15 mouse cellular contexts compared by ENCODE assay signal in genomic region chr1:131438556-131438955, GRCm38 (mm10).
DNase-seq lines count a peak whose midpoint lies in the region; ATAC-seq and TF ChIP-seq lines count a peak whose summit lies in the region.
"Had no signal": no experiment of that assay in that cellular context is flagged by ENCODE, and none has a peak within 500 bp of the region (broad histone marks: within the 10 kb centered on the region; RNA-seq: fewer than 3 reads in every experiment).

No protein-coding gene starts in this region.

- no peak overlapping the region for H3K4me2 ChIP-seq in midbrain, embryonic 13.5 days (replicated peaks)
- H3K4me2 ChIP-seq: forebrain, embryonic 15.5 days; intestine, embryonic 15.5 days; liver, embryonic 13.5 days; midbrain, embryonic 15.5 days had no signal

- no peak for ATAC-seq in midbrain, embryonic 13.5 days
- ATAC-seq: intestine, embryonic 15.5 days; midbrain, embryonic 15.5 days had no signal

- TF ChIP-seq POLR2A in bone marrow macrophage, adult 2 months (IDR thresholded peaks at IDR 0.05; ENCODE audit: borderline replicate concordance, low read depth, low read length), result no peak

- TF ChIP-seq CTCF in bone marrow macrophage, adult 2 months (IDR thresholded peaks at IDR 0.05; ENCODE audit: low read depth, low read length), result no peak

- 92% methylated on average over 11 of the region's 11 CpGs for WGBS in midbrain, embryonic 13.5 days
- WGBS in midbrain, embryonic 10.5 days, result 92% methylated on average over 11 of the region's 11 CpGs

- no peak overlapping the region for H3K4me3 ChIP-seq in midbrain, embryonic 13.5 days (replicated peaks)
- no peak overlapping the region for H3K4me3 ChIP-seq in midbrain, embryonic 10.5 days
- peak overlapping the region; percentile 10; the same call in 1 of the 2 replicates for H3K4me3 ChIP-seq in bone marrow macrophage, adult 2 months (ENCODE audit: insufficient read depth, low read length)
- H3K4me3 ChIP-seq: forebrain, embryonic 15.5 days; intestine, embryonic 15.5 days; liver, embryonic 13.5 days; midbrain, embryonic 15.5 days had no signal

- DNase-seq in heart, adult 11 months, result peak; percentile 91
- no peak for DNase-seq in heart, postnatal 4 days
- DNase-seq in midbrain, embryonic 10.5 days (ENCODE audit: low spot score), result no peak
- peak; percentile 56 for DNase-seq in skeletal muscle tissue, adult 2 months (ENCODE audit: low read depth, low spot score)
- no peak for DNase-seq in frontal cortex, adult 2 months (ENCODE audit: extremely low spot score in 1 of 2, low spot score in 1 of 2)
- DNase-seq: adrenal gland, postnatal 14 days; cerebellum, adult 9-11 months; embryo, embryonic 11 days; liver, embryonic 13.5 days had no signal

- H3K9me3 ChIP-seq in midbrain, embryonic 13.5 days, result no peaks in the 10 kb centered on the region
- no peaks in the 10 kb centered on the region for H3K9me3 ChIP-seq in midbrain, embryonic 10.5 days (replicated peaks)
- H3K9me3 ChIP-seq: forebrain, embryonic 15.5 days; G1E; intestine, embryonic 15.5 days; liver, embryonic 13.5 days; midbrain, embryonic 15.5 days had no signal

- H3K4me1 ChIP-seq in midbrain, embryonic 13.5 days (replicated peaks), result peaks cover 21% of the 10 kb centered on the region
- H3K4me1 ChIP-seq in midbrain, embryonic 10.5 days, result 0 out of 2 replicates have a peak, but pooled peaks cover 3% of the 10 kb centered on the region
- H3K4me1 ChIP-seq in bone marrow macrophage, adult 2 months (ENCODE audit: control insufficient read depth, insufficient read depth, low read length), result peaks cover 59% of the 10 kb centered on the region
- H3K4me1 ChIP-seq: intestine, embryonic 15.5 days had no signal

- peak overlapping the region; percentile 6; the same call in 1 of the 2 replicates for H3K27ac ChIP-seq in midbrain, embryonic 13.5 days
- H3K27ac ChIP-seq in midbrain, embryonic 10.5 days (replicated peaks), result no peak overlapping the region
- H3K27ac ChIP-seq in bone marrow macrophage, adult 2 months (ENCODE audit: insufficient read depth, low read depth, low read length), result peak overlapping the region; percentile 61
- H3K27ac ChIP-seq: intestine, embryonic 15.5 days; midbrain, embryonic 15.5 days had no signal

- no peak overlapping the region for H3K9ac ChIP-seq in midbrain, embryonic 13.5 days (replicated peaks)
- H3K9ac ChIP-seq: forebrain, embryonic 15.5 days; intestine, embryonic 15.5 days; liver, embryonic 13.5 days; midbrain, embryonic 15.5 days had no signal

- no peaks in the 10 kb centered on the region for H3K36me3 ChIP-seq in midbrain, embryonic 13.5 days
- no peaks in the 10 kb centered on the region for H3K36me3 ChIP-seq in midbrain, embryonic 10.5 days
- H3K36me3 ChIP-seq: forebrain, embryonic 15.5 days; intestine, embryonic 15.5 days; liver, embryonic 13.5 days; midbrain, embryonic 15.5 days had no signal

- no peaks in the 10 kb centered on the region for H3K27me3 ChIP-seq in midbrain, embryonic 13.5 days
- H3K27me3 ChIP-seq in midbrain, embryonic 10.5 days (ENCODE audit: low read depth, poor library complexity, severe bottlenecking), result no peaks in the 10 kb centered on the region
- H3K27me3 ChIP-seq: forebrain, embryonic 15.5 days; intestine, embryonic 15.5 days; liver, embryonic 13.5 days; midbrain, embryonic 15.5 days had no signal

Comparison
In these comparisons a context has a peak if more than half of its experiments do, and no peak if none do; other contexts are left out.
1. DNase-seq: peak in heart, adult 11 months (single experiment) and skeletal muscle tissue, adult 2 months (single experiment); none in heart, postnatal 4 days (single experiment), midbrain, embryonic 10.5 days (single experiment) and frontal cortex, adult 2 months (0 of 2).